In the genomic region with DNA sequence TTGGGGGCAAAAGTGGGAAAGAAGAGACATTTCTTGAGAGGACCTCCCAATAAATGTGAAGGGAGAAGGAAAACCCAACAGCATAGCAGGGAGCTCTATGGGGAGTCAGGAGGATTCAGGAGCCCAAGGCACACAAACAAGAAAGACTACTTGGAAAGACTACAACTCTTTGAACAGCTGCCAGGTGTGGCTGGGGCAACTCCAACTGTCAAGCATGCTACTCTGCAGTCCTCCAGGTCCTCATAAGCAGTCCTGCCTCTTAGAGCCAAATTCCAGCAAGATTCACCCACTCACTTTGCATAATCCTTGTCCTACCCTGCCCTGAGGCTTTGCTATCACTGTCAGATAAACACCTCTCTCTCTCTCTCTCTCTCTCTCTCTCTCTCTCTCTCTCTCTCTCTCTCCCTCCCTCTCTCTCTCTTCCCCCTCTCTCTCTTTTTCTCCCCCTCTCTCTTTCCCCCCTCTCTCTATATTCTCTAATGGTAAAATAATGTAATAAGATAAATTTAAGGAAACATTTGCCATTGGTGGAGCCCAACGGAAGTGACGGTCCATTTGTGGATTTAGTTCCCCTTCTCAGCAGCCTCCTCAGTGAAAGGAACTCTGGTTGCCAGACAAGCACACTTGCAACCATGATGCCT, we compare ENCODE assay signal across 39 mouse cellular contexts. TPM values are rescaled to one million over a fixed set of nuclear protein-coding genes. Genes with fewer than 3 reads are reported as not detected.
A peak's percentile ranks its signal among the peaks of the same experiment; 100 is the strongest.
DNase-seq lines count a peak whose midpoint lies in the region; ATAC-seq and TF ChIP-seq lines count a peak whose summit lies in the region.
"Had no signal": no experiment of that assay in that cellular context is flagged by ENCODE, and none has a peak within 500 bp of the region (broad histone marks: within the 10 kb centered on the region; RNA-seq: fewer than 3 reads in every experiment).

A gene (plus strand): TSS at position 591 of the 641 bp plus-strand sequence.

- no peak for TF ChIP-seq POLR2A in limb, embryonic 14.5 days (IDR thresholded peaks at IDR 0.05; ENCODE audit: borderline replicate concordance, extremely low read depth, insufficient read depth, insufficient read length)

- H3K9me3 ChIP-seq in limb, embryonic 14.5 days (ENCODE audit: control insufficient read depth, low read length) = no peaks in the 10 kb centered on the region
- no peaks in the 10 kb centered on the region for H3K9me3 ChIP-seq in limb, embryonic 10.5 days (replicated peaks)
- no peaks in the 10 kb centered on the region for H3K9me3 ChIP-seq in lung, postnatal 0 days (ENCODE audit: low read length)
- H3K9me3 ChIP-seq: embryonic facial prominence, embryonic 13.5 days; forebrain, embryonic 12.5 days; heart, embryonic 10.5 days; heart, embryonic 15.5 days; kidney, embryonic 15.5 days; limb, embryonic 15.5 days; liver, embryonic 13.5 days; midbrain, embryonic 12.5 days; neural tube, embryonic 12.5 days; stomach, embryonic 15.5 days had no signal

- 0 out of 2 replicates have a peak, but pooled peaks have one; percentile 20 for TF ChIP-seq EP300 in lung, postnatal 0 days (IDR thresholded peaks at IDR 0.05)

- WGBS in limb, embryonic 14.5 days = 90% methylated on average over 2 of the region's 2 CpGs
- WGBS in limb, embryonic 10.5 days = 88% methylated on average over 2 of the region's 2 CpGs
- 93% methylated on average over 2 of the region's 2 CpGs for WGBS in lung, postnatal 0 days

- no peaks in the 10 kb centered on the region for H3K27me3 ChIP-seq in limb, embryonic 14.5 days (ENCODE audit: control insufficient read depth, insufficient read depth, low read length)
- no peaks in the 10 kb centered on the region for H3K27me3 ChIP-seq in limb, embryonic 10.5 days (ENCODE audit: low read depth, poor library complexity, severe bottlenecking)
- H3K27me3 ChIP-seq in lung, postnatal 0 days (replicated peaks; ENCODE audit: insufficient read depth, low read length) = no peaks in the 10 kb centered on the region
- H3K27me3 ChIP-seq: CH12.LX; embryonic facial prominence, embryonic 13.5 days; forebrain, embryonic 12.5 days; heart, embryonic 15.5 days; kidney, embryonic 15.5 days; limb, embryonic 15.5 days; liver, embryonic 13.5 days; midbrain, embryonic 12.5 days; neural tube, embryonic 12.5 days; stomach, embryonic 15.5 days had no signal

- no peak for TF ChIP-seq CTCF in lung, postnatal 0 days (IDR thresholded peaks at IDR 0.05)

- H3K4me2 ChIP-seq in limb, embryonic 14.5 days (replicated peaks; ENCODE audit: low read depth, low read length, severe bottlenecking) = no peak within 1 kb of the TSS
- H3K4me2 ChIP-seq in lung, postnatal 0 days (replicated peaks; ENCODE audit: low read depth, low read length) = no peak within 1 kb of the TSS
- H3K4me2 ChIP-seq: embryonic facial prominence, embryonic 13.5 days; forebrain, embryonic 12.5 days; heart, embryonic 15.5 days; kidney, embryonic 15.5 days; limb, embryonic 15.5 days; liver, embryonic 13.5 days; lung, embryonic 14.5 days; midbrain, embryonic 12.5 days; neural tube, embryonic 12.5 days; stomach, embryonic 15.5 days had no signal

- peak; percentile 63 for DNase-seq in adrenal gland, postnatal 10 days
- DNase-seq in adrenal gland, adult 2 months = no peak
- DNase-seq in limb, embryonic 14.5 days (ENCODE audit: low spot score) = peak; percentile 17
- DNase-seq in limb, embryonic 10.5 days (ENCODE audit: low spot score) = no peak
- peak; percentile 57 for DNase-seq in lung, postnatal 0 days (ENCODE audit: low spot score)
- peak; percentile 50 to 68 for DNase-seq in lung, postnatal 4 days
- no peak for DNase-seq in retina, postnatal 1 day
- DNase-seq in spleen, postnatal 14 days (ENCODE audit: low spot score in 2 of 2) = no peak
- DNase-seq: cerebellum, adult 8-10 months; embryo, embryonic 11 days; forebrain, postnatal 0 days; gastrocnemius, postnatal 10 days; kidney, adult 18-20 months; kidney, postnatal 36 days; liver, embryonic 13.5 days; lung, embryonic 14.5 days had no signal

- H3K4me1 ChIP-seq in limb, embryonic 14.5 days (ENCODE audit: control insufficient read depth, insufficient read depth, low read length) = no peaks in the 10 kb centered on the region
- H3K4me1 ChIP-seq in limb, embryonic 10.5 days = no peaks in the 10 kb centered on the region
- no peaks in the 10 kb centered on the region; the same call in 1 of the 2 replicates for H3K4me1 ChIP-seq in lung, postnatal 0 days (ENCODE audit: insufficient read depth, low read depth, low read length)
- H3K4me1 ChIP-seq: embryonic facial prominence, embryonic 13.5 days; forebrain, embryonic 12.5 days; heart, embryonic 10.5 days; heart, embryonic 15.5 days; kidney, embryonic 15.5 days; limb, embryonic 15.5 days; liver, embryonic 13.5 days; midbrain, embryonic 12.5 days; neural tube, embryonic 12.5 days; stomach, embryonic 15.5 days had no signal

- no peaks in the 10 kb centered on the region for H3K36me3 ChIP-seq in limb, embryonic 14.5 days (ENCODE audit: control insufficient read depth, insufficient read depth, low read length)
- H3K36me3 ChIP-seq in limb, embryonic 10.5 days = no peaks in the 10 kb centered on the region
- no peaks in the 10 kb centered on the region for H3K36me3 ChIP-seq in lung, postnatal 0 days (ENCODE audit: insufficient read depth, low read length)
- H3K36me3 ChIP-seq: embryonic facial prominence, embryonic 13.5 days; forebrain, embryonic 12.5 days; heart, embryonic 10.5 days; heart, embryonic 15.5 days; kidney, embryonic 15.5 days; limb, embryonic 15.5 days; liver, embryonic 13.5 days; midbrain, embryonic 12.5 days; neural tube, embryonic 12.5 days; stomach, embryonic 15.5 days had no signal

- no peak for ATAC-seq in limb, embryonic 14.5 days (ENCODE audit: low FRiP score, low read depth)
- peak; percentile 56 for ATAC-seq in lung, postnatal 0 days
- ATAC-seq: forebrain, postnatal 0 days; hindbrain, embryonic 16.5 days had no signal

- no peak within 1 kb of the TSS for H3K27ac ChIP-seq in limb, embryonic 14.5 days (replicated peaks; ENCODE audit: low read depth, low read length)
- H3K27ac ChIP-seq in limb, embryonic 10.5 days = no peak within 1 kb of the TSS
- no peak within 1 kb of the TSS for H3K27ac ChIP-seq in lung, postnatal 0 days (ENCODE audit: low read length)
- H3K27ac ChIP-seq: embryonic facial prominence, embryonic 13.5 days; forebrain, embryonic 12.5 days; heart, embryonic 10.5 days; heart, embryonic 15.5 days; kidney, embryonic 15.5 days; limb, embryonic 15.5 days; liver, embryonic 13.5 days; midbrain, embryonic 12.5 days; neural tube, embryonic 12.5 days; stomach, embryonic 15.5 days had no signal

- no peak within 1 kb of the TSS for H3K9ac ChIP-seq in limb, embryonic 14.5 days (ENCODE audit: low read depth, low read length, severe bottlenecking)
- no peak within 1 kb of the TSS for H3K9ac ChIP-seq in lung, postnatal 0 days (replicated peaks; ENCODE audit: low read depth)
- H3K9ac ChIP-seq: embryonic facial prominence, embryonic 13.5 days; forebrain, embryonic 12.5 days; forebrain, postnatal 0 days; heart, embryonic 15.5 days; kidney, embryonic 15.5 days; limb, embryonic 15.5 days; liver, embryonic 13.5 days; lung, embryonic 14.5 days; midbrain, embryonic 12.5 days; neural tube, embryonic 12.5 days; stomach, embryonic 15.5 days had no signal

- no peak within 1 kb of the TSS for H3K4me3 ChIP-seq in limb, embryonic 14.5 days (replicated peaks; ENCODE audit: low read length)
- no peak within 1 kb of the TSS for H3K4me3 ChIP-seq in limb, embryonic 10.5 days
- H3K4me3 ChIP-seq in lung, postnatal 0 days (ENCODE audit: low read depth, low read length) = no peak within 1 kb of the TSS
- H3K4me3 ChIP-seq: embryonic facial prominence, embryonic 13.5 days; erythroblast, embryonic 14.5 days; forebrain, embryonic 12.5 days; heart, embryonic 10.5 days; heart, embryonic 15.5 days; kidney, embryonic 15.5 days; limb, embryonic 15.5 days; liver, embryonic 13.5 days; midbrain, embryonic 12.5 days; myocyte; neural tube, embryonic 12.5 days; stomach, embryonic 15.5 days had no signal

RNA-seq across cellular contexts. Expression of the gene that starts here (rescaled TPM):
- under 1 TPM; 0.18 to 0.48 TPM for total RNA-seq in adrenal gland, postnatal 10 days (2021)
- total RNA-seq in adrenal gland, adult 2 months (2021) = not detected
- not detected in 2 replicates for polyA plus RNA-seq in adrenal gland, adult 2 months (2012; rRNA removed)
- polyA plus RNA-seq in limb, embryonic 14.5 days (2012; rRNA removed) = 0.04 and 0.09 TPM in 2 replicates
- polyA plus RNA-seq in limb, embryonic 14.5 days (2014; fragmentation: Nextera tagmentation; extraction: Ambion mirVana) = not detected in 2 replicates
- polyA plus RNA-seq in limb, embryonic 10.5 days (2016; fragmentation: Nextera tagmentation; extraction: Ambion mirVana) = not detected in 2 replicates
- polyA plus RNA-seq in lung, postnatal 0 days (2015; fragmentation: Nextera tagmentation; extraction: Ambion mirVana) = 0.05 and 0.12 TPM in 2 replicates
- total RNA-seq: ES-E14; forebrain, postnatal 0 days; gastrocnemius, postnatal 10 days; heart, postnatal 25 days; layer of hippocampus, adult 8-10 months; layer of hippocampus, postnatal 25 days; left cerebral cortex, adult 8-10 months; left cerebral cortex, postnatal 36 days; midbrain, postnatal 0 days had no signal
- polyA plus RNA-seq: C2C12; embryonic facial prominence, embryonic 13.5 days; erythroblast, embryonic 14.5 days; forebrain, embryonic 12.5 days; forebrain, postnatal 0 days; heart, embryonic 10.5 days; heart, embryonic 15.5 days; hindbrain, embryonic 11.5 days; hindbrain, embryonic 16.5 days; intestine, embryonic 14.5 days; kidney, embryonic 15.5 days; lung, embryonic 14.5 days; midbrain, embryonic 12.5 days; midbrain, postnatal 0 days; myocyte; neural tube, embryonic 12.5 days had no signal

Comparison
In these comparisons a context has a peak if more than half of its experiments do, and no peak if none do; other contexts are left out.
1. Peak in DNase-seq in adrenal gland, postnatal 10 days; RNA of the gene not detected or under 1 TPM.
2. Peak in DNase-seq in limb, embryonic 14.5 days; RNA of the gene not detected or under 1 TPM.
3. Peak in DNase-seq and ATAC-seq in lung, postnatal 0 days; RNA of the gene not detected or under 1 TPM.
4. DNase-seq: peak in lung, postnatal 4 days (2 of 2); none in adrenal gland, adult 2 months (single experiment), limb, embryonic 10.5 days (single experiment), retina, postnatal 1 day (single experiment) and spleen, postnatal 14 days (0 of 2).